Mouse (Mus musculus) intestine, embryonic 15.5 days (tissue): ENCODE data around the gene Timmdc1. TPM values are rescaled to one million over a fixed set of nuclear protein-coding genes. Genes with fewer than 3 reads are reported as not detected.
A peak's percentile ranks its signal among the peaks of the same experiment; 100 is the strongest.

ENCODE experiments used
- ATAC-seq: fragments of 200-750 bp; cut with Nextera tagmentation; 2 replicates; pipeline ENCODE4 v1.8.0; 2017; ENCODE audit warnings: moderate TSS enrichment, moderate library complexity
- H3K27ac ChIP-seq: fragments of 300-500 bp; sonication (generic); 2 replicates; pipeline ENCODE4 v1.5.1; 2015; ENCODE audit warnings: mild to moderate bottlenecking, inconsistent platforms
- H3K27me3 ChIP-seq: fragments of 300-500 bp; sonication (generic); replicated peaks from 2 replicates; pipeline ENCODE4 v1.6.1; 2015; ENCODE audit warnings: inconsistent platforms
- H3K36me3 ChIP-seq: fragments of 300-500 bp; sonication (generic); 2 replicates; pipeline ENCODE4 v1.6.1; 2015; ENCODE audit warnings: inconsistent platforms
- H3K4me1 ChIP-seq: fragments of 300-500 bp; sonication (generic); replicated peaks from 2 replicates; pipeline ENCODE4 v1.6.1; 2015; ENCODE audit warnings: inconsistent platforms
- H3K4me2 ChIP-seq: fragments of 300-500 bp; sonication (generic); replicated peaks from 2 replicates; pipeline ENCODE4 v1.6.1; 2015; ENCODE audit warnings: mild to moderate bottlenecking, inconsistent platforms
- H3K4me3 ChIP-seq: fragments of 300-500 bp; sonication (generic); replicated peaks from 2 replicates; pipeline ENCODE4 v1.5.1; 2015; ENCODE audit warnings: inconsistent platforms
- H3K9ac ChIP-seq: fragments of 300-500 bp; sonication (generic); 2 replicates; pipeline ENCODE4 v1.6.1; 2015; ENCODE audit warnings: inconsistent platforms
- H3K9me3 ChIP-seq: fragments of 300-500 bp; sonication (generic); 2 replicates; pipeline ENCODE4 v1.6.1; 2016; ENCODE audit warnings: inconsistent platforms
- WGBS: fragments of 180-500 bp; shearing (Covaris S2); methylation state at CpG from one replicate; pipeline ENCODE4 v1.1.7; 2015; 5-methylcytosine and 5-hydroxymethylcytosine counted together
- polyA plus RNA-seq: library from polyadenylated mRNA; unstranded; fragments of >200 nt; fragmentation: Nextera tagmentation; extraction: Ambion mirVana; gene quantifications from 2 replicates; pipeline ENCODE4 v1.2.1, GENCODE M21; 2015

Gene Timmdc1
- polyA plus RNA-seq, 1 experiment from 2014 or later: 25.6 TPM

- no peak for ATAC-seq
- Histone ChIP-seq H3K27ac (no peak overlapping the region), H3K4me3 (no peak overlapping the region), H3K9ac (no peak overlapping the region), H3K36me3 (no peaks in the 10 kb centered on the region), H3K4me1 (0 out of 2 replicates have a peak, but pooled peaks cover 8% of the 10 kb centered on the region), H3K9me3 (no peaks in the 10 kb centered on the region), H3K27me3 (no peaks in the 10 kb centered on the region), H3K4me2 (no peak overlapping the region)
- 76% methylated on average over 11 of the region's 11 CpGs for WGBS
Measured at GRCm38 (mm10) chr16:38471697-38472506, 50.6 kb downstream of the Timmdc1 start.

GRCm38 (mm10) chr16:38469437-38469836 is 53.0 kb downstream of the Timmdc1 start:
- Histone ChIP-seq H3K4me3 (no peak overlapping the region), H3K27ac (no peak overlapping the region), H3K36me3 (no peaks in the 10 kb centered on the region), H3K4me2 (no peak overlapping the region), H3K9me3 (no peaks in the 10 kb centered on the region), H3K9ac (no peak overlapping the region), H3K27me3 (no peaks in the 10 kb centered on the region), H3K4me1 (0 out of 2 replicates have a peak, but pooled peaks cover 2% of the 10 kb centered on the region)
- WGBS: 79% methylated on average over 8 of the region's 8 CpGs
- ATAC-seq: no peak

- no peak overlapping the region for H3K4me3 ChIP-seq
- no peaks in the 10 kb centered on the region for H3K9me3 ChIP-seq
- 0 out of 2 replicates have a peak, but pooled peaks cover 2% of the 10 kb centered on the region for H3K4me1 ChIP-seq
- no peak overlapping the region for H3K9ac ChIP-seq
- no peaks in the 10 kb centered on the region for H3K36me3 ChIP-seq
- H3K27me3 ChIP-seq: no peaks in the 10 kb centered on the region
- H3K4me2 ChIP-seq: no peak overlapping the region
- ATAC-seq: peak; percentile 35
- H3K27ac ChIP-seq: peak overlapping the region; percentile 40; the same call in 1 of the 2 replicates
- WGBS: 41% methylated on average over 3 of the region's 3 CpGs
Measured at GRCm38 (mm10) chr16:38468706-38469018, 53.8 kb downstream of the Timmdc1 start.

GRCm38 (mm10) chr16:38467917-38468705 is 54.4 kb downstream of the Timmdc1 start:
- H3K4me3 ChIP-seq: no peak overlapping the region
- peak; percentile 82 for ATAC-seq
- no peak overlapping the region for H3K9ac ChIP-seq
- H3K36me3 ChIP-seq: no peaks in the 10 kb centered on the region
- no peaks in the 10 kb centered on the region for H3K9me3 ChIP-seq
- 0 out of 2 replicates have a peak, but pooled peaks cover 2% of the 10 kb centered on the region for H3K4me1 ChIP-seq
- 61% methylated on average over 8 of the region's 8 CpGs for WGBS
- peak overlapping the region; percentile 27; the same call in 1 of the 2 replicates for H3K27ac ChIP-seq
- no peak overlapping the region for H3K4me2 ChIP-seq
- H3K27me3 ChIP-seq: no peaks in the 10 kb centered on the region

- Histone ChIP-seq H3K9me3 (no peaks in the 10 kb centered on the region), H3K27ac (peak overlapping the region; percentile 27; the same call in 1 of the 2 replicates), H3K36me3 (no peaks in the 10 kb centered on the region), H3K27me3 (no peaks in the 10 kb centered on the region), H3K9ac (no peak overlapping the region), H3K4me2 (no peak overlapping the region), H3K4me3 (no peak overlapping the region), H3K4me1 (0 out of 2 replicates have a peak, but pooled peaks cover 2% of the 10 kb centered on the region)
- 76% methylated on average over 13 of the region's 13 CpGs for whole genome bisulfite sequencing
- ATAC-seq: peak; percentile 77
Measured at GRCm38 (mm10) chr16:38467091-38467916, 55.2 kb downstream of the Timmdc1 start.

GRCm38 (mm10) chr16:38466089-38466488 is 56.4 kb downstream of the Timmdc1 start:
- no peak overlapping the region for H3K9ac ChIP-seq

GRCm38 (mm10) chr16:38463305-38463704 is 59.2 kb downstream of the Timmdc1 start:
- Histone ChIP-seq H3K36me3 (no peaks in the 10 kb centered on the region), H3K27ac (no peak overlapping the region), H3K4me2 (no peak overlapping the region), H3K4me3 (no peak overlapping the region), H3K27me3 (no peaks in the 10 kb centered on the region), H3K9me3 (no peaks in the 10 kb centered on the region), H3K4me1 (no peaks in the 10 kb centered on the region), H3K9ac (no peak overlapping the region)
- no peak for ATAC-seq
- 91% methylated on average over 5 of the region's 5 CpGs for WGBS

More at GRCm38 (mm10) chr16:38466089-38466488, 56.4 kb downstream of the Timmdc1 start:
- Histone ChIP-seq H3K27ac (no peak overlapping the region), H3K36me3 (no peaks in the 10 kb centered on the region), H3K27me3 (no peaks in the 10 kb centered on the region), H3K9me3 (no peaks in the 10 kb centered on the region), H3K4me2 (no peak overlapping the region), H3K4me3 (no peak overlapping the region), H3K4me1 (0 out of 2 replicates have a peak, but pooled peaks cover 2% of the 10 kb centered on the region)
- ATAC-seq: no peak
- whole genome bisulfite sequencing: 79% methylated on average over 4 of the region's 4 CpGs

- no peaks in the 10 kb centered on the region for H3K4me1 ChIP-seq
- H3K27ac ChIP-seq: no peak overlapping the region
- H3K4me3 ChIP-seq: no peak overlapping the region
- 73% methylated on average over 7 of the region's 7 CpGs for WGBS
- ATAC-seq: no peak
- H3K27me3 ChIP-seq: no peaks in the 10 kb centered on the region
- no peaks in the 10 kb centered on the region for H3K9me3 ChIP-seq
- no peak overlapping the region for H3K9ac ChIP-seq
- H3K36me3 ChIP-seq: no peaks in the 10 kb centered on the region
- no peak overlapping the region for H3K4me2 ChIP-seq
Measured at GRCm38 (mm10) chr16:38462161-38462560, 60.3 kb downstream of the Timmdc1 start.

GRCm38 (mm10) chr16:38461749-38462148 is 60.7 kb downstream of the Timmdc1 start:
- no peaks in the 10 kb centered on the region for H3K9me3 ChIP-seq
- H3K27ac ChIP-seq: no peak overlapping the region
- H3K4me3 ChIP-seq: no peak overlapping the region
- no peaks in the 10 kb centered on the region for H3K36me3 ChIP-seq
- 85% methylated on average over 8 of the region's 8 CpGs for WGBS
- H3K4me1 ChIP-seq: no peaks in the 10 kb centered on the region
- no peaks in the 10 kb centered on the region for H3K27me3 ChIP-seq
- no peak for ATAC-seq
- no peak overlapping the region for H3K9ac ChIP-seq
- no peak overlapping the region for H3K4me2 ChIP-seq

- H3K4me2 ChIP-seq: no peak overlapping the region
- 91% methylated on average over 4 of the region's 4 CpGs for WGBS
- no peak for ATAC-seq
Measured at GRCm38 (mm10) chr16:38459990-38460389, 62.5 kb downstream of the Timmdc1 start.

GRCm38 (mm10) chr16:38458600-38459280 is 63.7 kb downstream of the Timmdc1 start:
- Histone ChIP-seq H3K9ac (no peak overlapping the region), H3K9me3 (no peaks in the 10 kb centered on the region), H3K27me3 (no peaks in the 10 kb centered on the region), H3K4me3 (no peak overlapping the region), H3K4me1 (no peaks in the 10 kb centered on the region), H3K27ac (no peak overlapping the region), H3K4me2 (no peak overlapping the region), H3K36me3 (no peaks in the 10 kb centered on the region)
- 66% methylated on average over 6 of the region's 6 CpGs for WGBS
- peak; percentile 70; the same call in 1 of the 2 replicates for ATAC-seq

More at GRCm38 (mm10) chr16:38459990-38460389, 62.5 kb downstream of the Timmdc1 start:
- no peak overlapping the region for H3K27ac ChIP-seq
- H3K27me3 ChIP-seq: no peaks in the 10 kb centered on the region
- no peaks in the 10 kb centered on the region for H3K36me3 ChIP-seq
- no peak overlapping the region for H3K4me3 ChIP-seq
- no peaks in the 10 kb centered on the region for H3K9me3 ChIP-seq
- no peak overlapping the region for H3K9ac ChIP-seq
- H3K4me1 ChIP-seq: no peaks in the 10 kb centered on the region
